Comparison of ENCODE assay signal across 17 mouse cellular contexts in the genomic region with DNA sequence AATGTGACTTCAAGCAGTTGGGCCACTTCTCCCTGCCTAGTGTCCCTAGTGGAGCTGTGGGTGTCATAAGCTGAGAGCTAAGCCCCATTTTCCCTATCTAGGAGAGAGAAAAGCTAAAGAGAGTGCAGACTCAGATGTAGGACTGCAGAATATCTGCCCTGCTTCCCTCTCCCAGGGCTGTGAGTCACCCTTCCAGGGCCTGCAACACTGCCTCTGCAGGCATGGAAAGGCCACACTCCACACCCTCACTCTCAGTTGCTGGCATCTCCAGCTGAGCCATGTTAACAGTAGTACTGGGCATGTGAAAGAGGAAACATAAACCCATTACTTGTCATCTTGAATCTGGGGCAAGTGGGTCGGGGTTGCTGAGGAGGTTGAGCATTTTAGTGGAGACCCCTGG. TPM values are rescaled to one million over a fixed set of nuclear protein-coding genes. Genes with fewer than 3 reads are reported as not detected.
DNase-seq lines count a peak whose midpoint lies in the region; ATAC-seq lines count a peak whose summit lies in the region.
"Had no signal": no experiment of that assay in that cellular context is flagged by ENCODE, and none has a peak within 500 bp of the region (broad histone marks: within the 10 kb centered on the region; RNA-seq: fewer than 3 reads in every experiment).

No protein-coding gene starts in this region.

- no peak overlapping the region for H3K4me2 ChIP-seq in midbrain, embryonic 13.5 days (replicated peaks)
- H3K4me2 ChIP-seq: embryonic facial prominence, embryonic 13.5 days; liver, embryonic 13.5 days; midbrain, embryonic 11.5 days had no signal

- ATAC-seq in megakaryocyte, adult 5-6 weeks (ENCODE audit: poor library complexity, severe bottlenecking), result peak; percentile 51
- no peak for ATAC-seq in midbrain, embryonic 13.5 days

- H3K36me3 ChIP-seq in midbrain, embryonic 13.5 days, result no peaks in the 10 kb centered on the region
- H3K36me3 ChIP-seq: embryonic facial prominence, embryonic 13.5 days; forebrain, embryonic 10.5 days; hindbrain, embryonic 10.5 days; limb, embryonic 10.5 days; liver, embryonic 13.5 days had no signal

- no peak overlapping the region for H3K4me3 ChIP-seq in midbrain, embryonic 13.5 days (replicated peaks)
- H3K4me3 ChIP-seq: embryonic facial prominence, embryonic 13.5 days; forebrain, embryonic 10.5 days; hindbrain, embryonic 10.5 days; limb, embryonic 10.5 days; liver, embryonic 13.5 days had no signal

- H3K9ac ChIP-seq in midbrain, embryonic 13.5 days (replicated peaks), result no peak overlapping the region
- H3K9ac ChIP-seq: embryonic facial prominence, embryonic 13.5 days; liver, embryonic 13.5 days had no signal

- H3K4me1 ChIP-seq in midbrain, embryonic 13.5 days (replicated peaks), result no peaks in the 10 kb centered on the region
- H3K4me1 ChIP-seq: embryonic facial prominence, embryonic 13.5 days; hindbrain, embryonic 10.5 days; liver, embryonic 13.5 days had no signal

- WGBS in midbrain, embryonic 13.5 days, result 84% methylated on average over 1 of the region's 1 CpGs

- H3K27ac ChIP-seq in midbrain, embryonic 13.5 days, result no peak overlapping the region
- H3K27ac ChIP-seq: embryonic facial prominence, embryonic 13.5 days; forebrain, embryonic 10.5 days; hindbrain, embryonic 10.5 days; limb, embryonic 10.5 days; liver, embryonic 13.5 days had no signal

- peak; percentile 12 for DNase-seq in lung, postnatal 10 days
- no peak for DNase-seq in lung, postnatal 36 days
- DNase-seq in Muller cell, postnatal 12 days (ENCODE audit: inconsistent ontology term), result peak; percentile 30
- DNase-seq in adrenal gland, adult 8-10 months, result peak; percentile 15
- no peak for DNase-seq in spleen, adult 18-20 months
- DNase-seq: cerebellum, adult 11-12 months; liver, embryonic 13.5 days; lung, postnatal 14 days; thymus, adult 18-20 months had no signal

- no peaks in the 10 kb centered on the region for H3K9me3 ChIP-seq in midbrain, embryonic 13.5 days
- H3K9me3 ChIP-seq: embryonic facial prominence, embryonic 13.5 days; forebrain, embryonic 10.5 days; hindbrain, embryonic 10.5 days; limb, embryonic 10.5 days; liver, embryonic 13.5 days had no signal

- H3K27me3 ChIP-seq in midbrain, embryonic 13.5 days, result no peaks in the 10 kb centered on the region
- H3K27me3 ChIP-seq: CH12.LX; embryonic facial prominence, embryonic 13.5 days; liver, embryonic 13.5 days had no signal

RNA-seq across cellular contexts. Expression of a gene that starts 33.9 kb away (rescaled TPM):
- total RNA-seq in adrenal gland, adult 8-10 months (2022), result 10 to 100 TPM; 50.3 to 60.9 (median 52.8) TPM
- total RNA-seq in megakaryocyte, adult 5-6 weeks (2015), result 31.9 and 33.6 TPM in 2 replicates
- 35.5 and 43.4 TPM in 2 replicates for total RNA-seq in megakaryocyte, adult 5-6 weeks (2017)
- 32.2 and 38.7 TPM in 2 replicates for polyA plus RNA-seq in midbrain, embryonic 13.5 days (2015; fragmentation: Nextera tagmentation; extraction: Ambion mirVana)

Comparison
In these comparisons a context has a peak if more than half of its experiments do, and no peak if none do; other contexts are left out.
1. DNase-seq: peak in lung, postnatal 10 days (single experiment), Muller cell, postnatal 12 days (single experiment) and adrenal gland, adult 8-10 months (single experiment); none in lung, postnatal 36 days (single experiment) and spleen, adult 18-20 months (0 of 2).